Mouse (Mus musculus): ENCODE results near the gene Zfhx3.

The Zfhx3 gene

DNA sequence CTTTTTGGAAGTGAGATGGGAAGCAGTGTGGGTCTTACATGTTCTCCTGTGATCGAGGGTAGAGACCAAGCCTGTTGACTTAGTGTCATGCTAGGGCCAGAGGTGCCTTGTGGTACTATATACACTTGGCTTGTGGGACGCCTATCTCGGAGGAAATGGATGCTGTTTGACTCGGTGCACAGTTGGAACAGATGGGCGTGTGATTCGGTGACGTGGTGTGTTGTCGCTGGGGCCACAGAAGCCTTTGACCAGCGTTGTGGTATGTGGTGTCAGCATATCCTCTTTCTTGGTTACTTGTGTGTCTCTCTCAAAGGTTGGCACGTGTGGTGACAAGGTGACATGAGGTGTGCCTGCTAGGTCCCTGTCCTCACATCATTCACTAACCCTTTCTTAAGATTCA is 795.7 kb downstream of the Zfhx3 start:
- DNase-seq (ENCODE audit: extremely low spot score, low spot score) = no peak

DNA sequence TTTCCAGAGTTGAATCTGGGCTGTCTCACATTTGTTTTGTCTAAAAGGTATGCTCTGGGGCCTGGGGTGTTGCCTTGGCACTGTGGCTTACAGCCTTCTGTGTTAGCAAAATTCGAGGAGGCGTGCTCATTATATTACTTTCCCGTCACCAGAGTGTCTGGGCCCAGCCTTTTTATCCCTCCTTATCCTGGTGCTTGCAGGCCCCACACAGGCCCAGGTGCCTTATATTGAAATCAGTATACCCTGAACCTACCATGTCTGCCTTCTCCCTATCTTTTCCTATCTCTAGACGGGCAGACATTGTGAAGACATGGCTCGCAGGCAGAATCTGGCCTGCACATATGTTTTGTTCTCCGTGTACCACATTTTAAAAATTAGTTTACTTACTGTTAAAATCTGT is 797.1 kb downstream of the Zfhx3 start:
- DNase-seq (ENCODE audit: extremely low spot score, low spot score) = no peak

GRCm38 (mm10) chr8:108740443-108740842 is 798.0 kb downstream of the Zfhx3 start:
- DNase-seq (ENCODE audit: extremely low spot score, low spot score) = no peak

- DNase-seq (ENCODE audit: extremely low spot score, low spot score) = no peak
Observed at GRCm38 (mm10) chr8:108741651-108742050, 799.2 kb downstream of the Zfhx3 start.

GRCm38 (mm10) chr8:108742465-108742864 is 800.0 kb downstream of the Zfhx3 start:
- DNase-seq (ENCODE audit: extremely low spot score, low spot score) = no peak

GRCm38 (mm10) chr8:108743238-108743637 is 800.8 kb downstream of the Zfhx3 start:
- no peak for DNase-seq (ENCODE audit: extremely low spot score, low spot score)

GRCm38 (mm10) chr8:108745551-108745950 is 803.1 kb downstream of the Zfhx3 start:
- no peak for DNase-seq (ENCODE audit: extremely low spot score, low spot score)

DNA sequence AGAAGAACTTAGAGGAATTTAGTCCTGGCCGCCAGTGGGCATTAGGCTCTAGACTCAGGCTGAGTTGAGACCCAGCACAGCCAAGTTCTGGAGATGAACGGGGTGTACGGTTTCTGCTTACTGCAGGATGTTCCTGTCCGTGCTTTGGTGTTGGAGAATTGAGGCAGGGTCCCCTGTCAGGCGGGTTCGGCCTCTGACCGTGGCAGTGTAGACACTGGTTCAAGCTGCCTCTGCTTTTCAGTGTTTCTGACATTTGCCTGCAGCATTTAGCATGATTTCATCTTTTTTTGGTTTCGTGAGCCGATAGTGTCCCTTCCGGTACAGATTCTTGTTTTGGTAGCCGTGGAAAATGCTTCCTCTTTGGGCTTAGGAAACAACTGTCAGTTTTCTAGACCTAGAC is 805.7 kb downstream of the Zfhx3 start:
- DNase-seq (ENCODE audit: extremely low spot score, low spot score) = no peak

DNA sequence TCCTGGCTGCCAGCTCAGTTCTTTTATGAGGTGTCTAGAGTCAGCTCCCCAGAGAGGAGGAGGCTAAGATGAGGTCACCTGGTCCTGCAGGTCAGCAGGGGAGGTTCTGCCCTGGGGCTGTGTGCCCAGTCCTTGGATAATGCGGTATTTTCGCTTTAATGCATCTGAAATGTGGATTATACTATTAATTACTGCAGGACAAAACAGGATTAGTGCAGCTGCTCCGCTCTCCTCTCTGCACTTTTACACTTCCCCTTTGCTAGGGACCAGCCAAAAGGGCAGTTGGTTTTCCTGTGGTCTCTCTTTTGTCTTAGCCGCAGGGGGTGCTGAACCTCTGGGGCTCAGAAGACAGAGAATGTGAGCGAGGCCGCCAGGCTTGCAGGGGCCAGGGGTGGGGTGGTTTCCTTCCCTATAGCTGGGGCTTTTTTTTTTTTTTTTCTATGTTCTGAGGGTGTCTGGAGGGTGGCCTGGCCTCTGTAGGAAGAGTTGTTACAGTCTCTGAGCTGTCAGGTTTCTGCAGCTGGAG is 806.5 kb downstream of the Zfhx3 start:
- no peak for DNase-seq (ENCODE audit: extremely low spot score, low spot score)

DNA sequence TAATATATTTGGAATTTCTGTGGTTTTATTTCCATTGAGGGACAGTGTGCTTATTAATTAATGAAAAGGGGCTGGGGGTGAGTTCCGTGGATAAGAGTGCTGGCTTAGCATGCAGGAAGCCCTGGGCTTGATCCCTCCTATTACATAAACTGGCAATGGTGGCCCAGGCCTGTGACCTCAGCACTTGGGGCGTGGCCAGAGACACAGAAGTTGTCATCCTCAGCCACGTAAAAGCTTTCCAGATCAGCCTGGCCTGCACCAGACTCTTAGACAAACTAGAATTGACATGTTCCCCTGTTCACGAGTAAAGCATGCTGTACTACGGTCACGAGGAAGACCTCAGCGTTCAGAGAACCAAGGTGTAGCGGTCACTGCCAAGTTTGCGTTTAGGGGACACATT is 808.4 kb downstream of the Zfhx3 start:
- DNase-seq (ENCODE audit: extremely low spot score, low spot score) = no peak

DNA sequence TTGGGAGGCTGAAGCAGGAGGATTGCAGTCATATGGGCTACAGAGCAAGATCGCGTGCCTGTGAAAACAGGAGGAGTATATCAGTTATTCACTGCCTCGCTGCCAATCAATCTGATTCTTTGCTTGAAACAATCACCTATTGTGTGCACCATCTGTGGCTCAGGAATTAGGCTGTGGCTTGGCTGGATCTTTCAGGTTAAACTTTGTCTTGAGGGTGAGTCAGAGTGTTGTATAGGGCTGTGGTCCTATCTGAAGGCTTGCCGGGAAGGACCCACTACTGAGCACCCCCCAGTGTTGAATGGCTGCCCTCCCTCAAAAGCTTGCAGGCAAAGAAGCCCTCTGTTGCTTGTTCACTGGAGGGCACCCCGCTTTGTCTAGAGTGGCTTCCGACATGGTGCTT is 812.1 kb downstream of the Zfhx3 start:
- DNase-seq (ENCODE audit: extremely low spot score, low spot score) = no peak

- no peak for DNase-seq (ENCODE audit: extremely low spot score, low spot score)
Observed at GRCm38 (mm10) chr8:108755400-108756325, 813.2 kb downstream of the Zfhx3 start.

GRCm38 (mm10) chr8:108759511-108760330 is 817.3 kb downstream of the Zfhx3 start:
- DNase-seq (ENCODE audit: extremely low spot score, low spot score) = peak; percentile 69

- DNase-seq (ENCODE audit: extremely low spot score, low spot score) = no peak
Observed at GRCm38 (mm10) chr8:108760745-108761144, 818.3 kb downstream of the Zfhx3 start.

- DNase-seq (ENCODE audit: extremely low spot score, low spot score) = no peak
Observed at GRCm38 (mm10) chr8:108762567-108762966, 820.1 kb downstream of the Zfhx3 start.

- DNase-seq (ENCODE audit: extremely low spot score, low spot score) = no peak
Observed at GRCm38 (mm10) chr8:108764403-108765194, 822.2 kb downstream of the Zfhx3 start.

- DNase-seq (ENCODE audit: extremely low spot score, low spot score) = no peak
Observed at GRCm38 (mm10) chr8:108766102-108766501, 823.7 kb downstream of the Zfhx3 start.

GRCm38 (mm10) chr8:108768051-108768450 is 825.6 kb downstream of the Zfhx3 start:
- no peak for DNase-seq (ENCODE audit: extremely low spot score, low spot score)

- DNase-seq (ENCODE audit: extremely low spot score, low spot score) = no peak
Observed at GRCm38 (mm10) chr8:108770334-108770733, 827.9 kb downstream of the Zfhx3 start.

- DNase-seq (ENCODE audit: extremely low spot score, low spot score) = no peak
Observed at GRCm38 (mm10) chr8:108773436-108773835, 831.0 kb downstream of the Zfhx3 start.

DNA sequence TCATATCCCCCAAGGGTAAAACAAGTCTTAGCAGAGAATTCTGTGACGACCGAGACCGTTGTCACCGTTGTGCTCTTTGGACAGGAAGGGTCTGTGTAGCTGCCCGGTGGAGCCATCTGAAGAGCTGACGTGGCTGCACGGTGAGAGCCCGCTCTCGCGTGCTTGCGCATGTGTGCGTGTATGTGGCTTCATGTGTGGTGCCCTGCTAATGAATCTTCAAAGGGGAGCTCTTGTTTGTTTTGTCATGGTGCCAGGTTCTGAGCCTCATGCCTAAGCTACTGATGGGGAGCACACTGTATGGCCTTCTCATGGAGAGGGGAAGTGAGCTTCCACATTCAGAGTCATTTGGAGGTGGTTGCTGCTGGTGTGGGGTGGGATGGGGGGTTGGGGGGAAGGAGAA is 835.6 kb downstream of the Zfhx3 start:
- DNase-seq (ENCODE audit: extremely low spot score, low spot score) = no peak
